Comparison of ENCODE assay signal across 8 mouse cellular contexts in the genomic region with DNA sequence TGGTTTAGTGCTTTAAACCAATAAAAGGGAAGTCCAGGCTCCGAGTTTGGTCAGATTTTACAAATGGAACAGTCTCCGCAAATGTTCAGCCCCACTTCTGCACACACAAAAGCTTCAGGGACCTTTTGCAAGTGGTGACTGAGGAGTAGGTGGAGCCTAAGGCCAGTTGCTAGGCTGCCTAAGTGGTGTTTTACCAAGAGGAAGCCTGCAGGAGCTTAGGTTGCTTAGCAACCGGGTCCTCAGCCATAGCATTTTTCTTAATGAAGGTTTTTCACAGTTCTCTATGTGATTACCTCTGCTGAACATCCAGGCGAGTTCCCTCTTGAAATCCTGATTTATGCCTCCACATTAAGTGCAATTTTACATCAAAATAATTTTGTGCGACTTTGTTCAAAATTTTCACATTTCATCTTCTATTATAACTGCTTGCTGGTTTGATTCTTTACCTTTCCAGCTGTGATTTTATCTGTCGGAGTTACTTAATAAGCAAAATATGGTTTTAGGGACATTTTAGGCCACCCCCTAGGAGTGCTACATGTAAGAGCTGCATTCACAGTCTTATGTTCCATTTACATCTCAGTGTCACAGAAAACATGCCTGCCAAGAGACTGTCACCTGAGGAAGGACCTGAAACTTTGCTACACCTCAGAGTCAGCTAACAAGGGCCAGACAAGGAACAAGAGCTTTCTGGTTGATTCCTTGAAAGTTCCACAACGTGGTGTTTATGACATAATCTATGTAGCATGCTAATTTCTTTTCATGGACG.
DNase-seq lines count a peak whose midpoint lies in the region; ATAC-seq lines count a peak whose summit lies in the region.

No protein-coding gene starts in this region.

- no peak; the same call in 1 of the 2 replicates for ATAC-seq in heart, embryonic 12.5 days (ENCODE audit: insufficient number of reproducible peaks, low FRiP score)

- no peaks in the 10 kb centered on the region for H3K36me3 ChIP-seq in heart, embryonic 12.5 days

- no peaks in the 10 kb centered on the region for H3K9me3 ChIP-seq in heart, embryonic 12.5 days (replicated peaks)

- WGBS in heart, embryonic 12.5 days, result 40% methylated on average over 8 of the region's 8 CpGs

- no peak overlapping the region for H3K9ac ChIP-seq in heart, embryonic 12.5 days

- H3K4me1 ChIP-seq in heart, embryonic 12.5 days (replicated peaks), result no peaks in the 10 kb centered on the region

- peak; percentile 6 for DNase-seq in ovary, adult 18-20 months (ENCODE audit: low spot score)
- DNase-seq in ovary, postnatal 14 days (ENCODE audit: low spot score), result no peak
- DNase-seq in frontal cortex, adult 2 months (ENCODE audit: extremely low spot score in 1 of 2, low spot score in 1 of 2), result peak; percentile 60 to 75
- DNase-seq in left cerebral cortex, postnatal 10 days (ENCODE audit: extremely low spot score in 1 of 2, low spot score in 2 of 2), result peak; percentile 34 to 76
- DNase-seq in retina, embryonic 14.5 days (ENCODE audit: low spot score), result peak; percentile 84
- DNase-seq in thymus, postnatal 4 days, result no peak
- DNase-seq in kidney, postnatal 25 days, result no peak

- H3K27me3 ChIP-seq in heart, embryonic 12.5 days (replicated peaks), result no peaks in the 10 kb centered on the region

- H3K4me2 ChIP-seq in heart, embryonic 12.5 days, result no peak overlapping the region

- no peak overlapping the region for H3K4me3 ChIP-seq in heart, embryonic 12.5 days

- intact Hi-C loops in left cerebral cortex, postnatal 10 days (cut with DNase I), result no loop called here

- H3K27ac ChIP-seq in heart, embryonic 12.5 days (ENCODE audit: poor library complexity, severe bottlenecking), result no peak overlapping the region

Comparison
In these comparisons a context has a peak if more than half of its experiments do, and no peak if none do; other contexts are left out.
1. DNase-seq: peak in ovary, adult 18-20 months (single experiment), frontal cortex, adult 2 months (2 of 2), left cerebral cortex, postnatal 10 days (2 of 2) and retina, embryonic 14.5 days (single experiment); none in ovary, postnatal 14 days (single experiment), thymus, postnatal 4 days (single experiment) and kidney, postnatal 25 days (0 of 2).